Mouse (Mus musculus) embryonic facial prominence, embryonic 11.5 days (tissue): ENCODE measurements around the gene Gm136. TPM values are rescaled to one million over a fixed set of nuclear protein-coding genes. Genes with fewer than 3 reads are reported as not detected.
A peak's percentile ranks its signal among the peaks of the same experiment; 100 is the strongest.
"Not testable (repeated sequence)": the region's sequence is repeated elsewhere in the genome, so short reads cannot be mapped to it uniquely, and the experiment has no call there.

Experiments used
- ATAC-seq: fragments of 200-750 bp; cut with Nextera tagmentation; replicated peaks from 2 replicates; pipeline ENCODE4 v1.8.0; 2017; ENCODE audit warnings: low read depth; ENCODE audit not compliant: insufficient number of reproducible peaks, low FRiP score, low TSS enrichment
- DNase-seq: peaks from one replicate; pipeline ENCODE4 v3.0.0-alpha.2; 2015; ENCODE audit warnings: low spot score
- H3K27ac ChIP-seq: fragments of 300-500 bp; sonication (generic); replicated peaks from 2 replicates; pipeline ENCODE4 v1.5.1; 2014; ENCODE audit warnings: mild to moderate bottlenecking, low read depth, low read length, control low read depth
- H3K27me3 ChIP-seq: fragments of 300-500 bp; sonication (generic); 2 replicates; pipeline ENCODE4 v1.6.1; 2014; ENCODE audit warnings: mild to moderate bottlenecking, low read length, moderate library complexity, mixed read lengths; ENCODE audit not compliant: control insufficient read depth, insufficient read depth
- H3K36me3 ChIP-seq: fragments of 300-500 bp; sonication (generic); replicated peaks from 2 replicates; pipeline ENCODE4 v1.6.1; 2014; ENCODE audit warnings: low read depth, mild to moderate bottlenecking, low read length, moderate library complexity, mixed read lengths; ENCODE audit not compliant: control insufficient read depth, insufficient read depth
- H3K4me1 ChIP-seq: fragments of 300-500 bp; sonication (generic); 2 replicates; pipeline ENCODE4 v1.6.1; 2014; ENCODE audit warnings: low read length, mixed read lengths; ENCODE audit not compliant: control insufficient read depth, insufficient read depth
- H3K4me2 ChIP-seq: fragments of 300-500 bp; sonication (generic); 2 replicates; pipeline ENCODE4 v1.6.1; 2014; ENCODE audit warnings: low read depth, mild to moderate bottlenecking, control low read depth, low read length, moderate library complexity
- H3K4me3 ChIP-seq: fragments of 300-500 bp; sonication (generic); 2 replicates; pipeline ENCODE4 v1.5.1; 2014; ENCODE audit warnings: low read depth, low read length, control low read depth
- H3K9ac ChIP-seq: fragments of 300-500 bp; sonication (generic); replicated peaks from 2 replicates; pipeline ENCODE4 v1.6.1; 2014; ENCODE audit warnings: mild to moderate bottlenecking, control low read depth, low read length
- H3K9me3 ChIP-seq: fragments of 300-500 bp; sonication (generic); replicated peaks from 2 replicates; pipeline ENCODE4 v1.6.1; 2016; ENCODE audit warnings: mild to moderate bottlenecking, low read length, inconsistent platforms, mixed read lengths; ENCODE audit not compliant: control insufficient read depth
- WGBS: fragments of 180-500 bp; shearing (Covaris S2); extraction: QIAGEN DNeasy Blood & Tissue Kit; methylation state at CpG from one replicate; pipeline ENCODE4 v1.1.7; 2014; 5-methylcytosine and 5-hydroxymethylcytosine counted together
- polyA plus RNA-seq: library from polyadenylated mRNA; unstranded; fragments of >200 nt; fragmentation: Nextera tagmentation; extraction: Ambion mirVana; gene quantifications from 2 replicates; pipeline ENCODE4 v1.2.1, GENCODE M21; 2014

Gene Gm136
- polyA plus RNA-seq, 1 experiment from 2014 or later, result not detected

GRCm38 (mm10) chr4:34782730-34783129 lies 26.7 kb upstream of the Gm136 start:
- Histone ChIP-seq H3K27me3 (no peaks in the 10 kb centered on the region), H3K4me3 (no peak overlapping the region), H3K4me1 (no peaks in the 10 kb centered on the region), H3K9ac (no peak overlapping the region), H3K36me3 (no peaks in the 10 kb centered on the region), H3K4me2 (no peak overlapping the region), H3K9me3 (no peaks in the 10 kb centered on the region), H3K27ac (no peak overlapping the region)
- peak; percentile 33 for DNase-seq
- whole genome bisulfite sequencing, result 30% methylated on average over 4 of the region's 4 CpGs
- no peak for ATAC-seq

DNA sequence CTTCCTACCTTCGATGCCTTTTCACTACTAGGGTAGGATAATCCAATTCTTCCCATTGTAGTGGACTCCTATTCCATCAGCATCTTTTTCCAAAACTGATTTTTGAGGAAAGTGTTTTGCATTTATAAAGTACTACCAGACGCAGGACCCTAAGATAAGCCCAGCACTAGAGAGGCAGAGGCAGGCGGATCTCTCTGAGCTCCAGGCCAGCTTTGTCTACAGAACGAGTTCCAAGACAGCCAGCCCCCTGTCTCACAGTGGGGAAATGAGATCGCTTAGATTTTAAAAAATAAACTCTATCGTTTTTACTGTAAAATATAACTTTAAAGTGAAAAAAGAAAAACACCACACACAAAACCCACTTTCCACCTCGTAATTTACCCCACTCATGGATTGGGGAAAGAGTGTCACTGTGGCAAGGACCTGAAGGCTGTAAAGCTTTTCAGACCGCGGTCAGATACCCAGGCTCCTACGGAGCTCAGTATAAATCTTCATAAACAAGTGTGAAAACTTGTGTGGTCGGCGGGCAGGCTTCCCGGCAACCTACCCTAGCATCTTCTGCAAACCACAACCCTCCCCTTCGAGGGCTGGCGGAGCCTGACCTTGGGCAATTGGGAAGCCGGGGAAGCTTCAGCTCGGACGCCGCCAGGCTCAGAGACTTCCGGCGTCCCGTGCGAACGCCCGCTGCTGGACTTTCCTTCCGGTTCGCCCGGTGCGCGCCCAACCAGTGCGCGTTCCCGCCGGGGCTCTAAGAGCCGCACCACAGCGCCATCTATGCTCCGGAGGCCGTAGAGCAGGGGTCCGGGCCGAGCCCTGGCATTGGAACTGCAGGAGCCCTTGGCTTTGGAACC lies 21.8 kb upstream of the Gm136 start, which contains the start of gene Smim8:
Smim8 (minus strand) TSS at position 747 of the 851 bp plus-strand sequence.
- ATAC-seq, result peak; percentile 90
- no peaks in the 10 kb centered on the region for H3K9me3 ChIP-seq
- WGBS, result 6% methylated on average over 40 of the region's 40 CpGs
- H3K36me3 ChIP-seq, result no peaks in the 10 kb centered on the region
- H3K4me3 ChIP-seq, result peak within 1 kb of the TSS; percentile 70
- H3K9ac ChIP-seq, result peak within 1 kb of the TSS; percentile 78
- H3K4me2 ChIP-seq, result peak within 1 kb of the TSS; percentile 34
- no peaks in the 10 kb centered on the region for H3K4me1 ChIP-seq
- no peaks in the 10 kb centered on the region for H3K27me3 ChIP-seq
- peak; percentile 95 for DNase-seq
- peak within 1 kb of the TSS; percentile 53; the same call in 1 of the 2 replicates for H3K27ac ChIP-seq

DNA sequence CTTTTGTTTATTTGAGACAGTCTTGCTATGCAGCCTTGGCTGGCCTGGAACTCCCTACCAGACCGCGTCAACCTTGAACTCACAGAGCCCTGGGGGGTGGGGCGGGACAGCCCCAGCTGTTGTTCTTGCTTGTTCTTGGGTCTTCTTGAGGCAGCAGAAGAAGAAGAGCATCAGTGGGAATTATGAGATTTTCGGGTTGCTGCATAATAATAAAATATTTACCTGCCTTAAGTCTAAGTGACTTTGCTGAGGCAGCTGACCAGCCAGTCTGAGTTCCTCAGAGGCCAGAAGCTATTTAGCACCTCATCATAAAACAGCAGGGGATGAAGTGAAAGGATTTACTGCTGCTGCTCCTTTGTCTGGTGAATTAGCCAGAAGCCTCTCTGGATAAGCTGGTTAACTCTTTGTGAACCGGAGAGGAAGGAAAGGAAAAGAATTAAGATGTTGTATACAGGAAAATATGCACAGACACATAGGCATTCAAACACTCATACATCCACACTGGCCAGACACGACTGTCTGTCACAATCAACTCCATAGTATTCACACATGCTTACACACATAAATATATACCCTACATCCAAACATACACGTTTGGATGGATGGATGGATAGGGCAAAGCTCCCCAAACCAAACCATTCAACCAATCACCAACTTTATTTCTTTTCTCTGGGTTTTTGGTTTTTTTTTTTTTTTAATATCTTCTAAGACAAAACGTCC lies 15.7 kb upstream of the Gm136 start:
- no peak overlapping the region for H3K27ac ChIP-seq
- H3K4me3 ChIP-seq, result no peak overlapping the region
- no peaks in the 10 kb centered on the region for H3K9me3 ChIP-seq
- no peak overlapping the region for H3K4me2 ChIP-seq
- H3K9ac ChIP-seq, result no peak overlapping the region
- H3K4me1 ChIP-seq, result no peaks in the 10 kb centered on the region
- ATAC-seq, result no peak
- no peaks in the 10 kb centered on the region for H3K36me3 ChIP-seq
- peak; percentile 9 for DNase-seq
- no peaks in the 10 kb centered on the region for H3K27me3 ChIP-seq
- WGBS, result 18% methylated on average over 8 of the region's 8 CpGs

GRCm38 (mm10) chr4:34749236-34749635 lies 6.8 kb downstream of the Gm136 start:
- 49% methylated on average over 6 of the region's 6 CpGs for WGBS
- Histone ChIP-seq H3K27ac (no peak overlapping the region), H3K36me3 (no peaks in the 10 kb centered on the region), H3K4me2 (no peak overlapping the region), H3K27me3 (no peaks in the 10 kb centered on the region), H3K9ac (no peak overlapping the region), H3K9me3 (no peaks in the 10 kb centered on the region), H3K4me1 (no peaks in the 10 kb centered on the region), H3K4me3 (no peak overlapping the region)
- ATAC-seq, result no peak
- no peak for DNase-seq

DNA sequence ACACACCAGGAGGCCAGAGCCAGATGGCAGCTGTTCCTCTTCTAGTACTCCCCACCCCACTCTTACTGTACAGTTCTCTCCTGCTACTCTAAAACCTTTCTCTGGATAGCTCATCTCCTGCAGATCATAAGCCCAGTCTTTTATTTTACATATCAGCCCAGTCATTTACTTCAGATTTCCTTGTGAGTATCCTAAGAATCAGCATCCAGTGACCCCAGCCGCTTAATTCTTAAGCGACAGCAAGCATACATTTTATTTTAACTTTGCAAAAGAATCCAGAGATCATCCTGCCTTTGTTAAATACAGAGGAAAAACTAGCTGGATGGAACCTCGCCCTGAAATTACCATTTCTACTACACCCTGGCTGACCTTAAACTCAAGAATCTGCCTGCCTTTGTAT lies 21.6 kb downstream of the Gm136 start:
- Histone ChIP-seq H3K4me2 (no peak overlapping the region), H3K27ac (no peak overlapping the region), H3K36me3 (no peaks in the 10 kb centered on the region), H3K9me3 (no peaks in the 10 kb centered on the region), H3K9ac (no peak overlapping the region), H3K4me3 (no peak overlapping the region), H3K4me1 (no peaks in the 10 kb centered on the region), H3K27me3 (no peaks in the 10 kb centered on the region; the same call in 1 of the 2 replicates)
- ATAC-seq, result no peak
- WGBS, result 74% methylated on average over 3 of the region's 3 CpGs
- DNase-seq, result no peak

DNA sequence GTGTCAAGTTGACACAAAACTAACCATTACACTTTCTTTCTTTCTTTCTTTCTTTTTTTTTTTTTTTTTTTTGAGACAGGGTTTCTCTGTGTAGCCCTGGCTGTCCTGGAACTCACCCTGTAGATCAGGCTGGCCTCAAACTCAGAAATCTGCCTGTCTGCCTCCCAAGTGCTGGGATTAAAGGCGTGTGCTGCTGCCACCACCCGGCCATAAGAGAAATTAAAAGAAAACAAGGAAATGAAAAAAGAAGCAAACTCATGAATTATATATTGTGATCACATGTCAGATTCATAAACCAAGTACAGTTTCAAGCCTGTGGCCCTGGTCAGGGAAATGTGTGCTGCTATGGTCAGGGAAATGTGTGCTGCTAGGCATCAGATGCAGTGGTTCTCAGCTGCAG lies 22.6 kb downstream of the Gm136 start:
- not testable (repeated sequence) for H3K9ac ChIP-seq, H3K27ac ChIP-seq, DNase-seq, H3K36me3 ChIP-seq, H3K9me3 ChIP-seq, ATAC-seq, H3K4me1 ChIP-seq, H3K4me3 ChIP-seq, H3K27me3 ChIP-seq, H3K4me2 ChIP-seq
- 37% methylated on average over 2 of the region's 2 CpGs for WGBS

- H3K9ac ChIP-seq, result peak within 1 kb of the TSS; percentile 33; the same call in 1 of the 2 replicates
- H3K4me2 ChIP-seq, result peak within 1 kb of the TSS; percentile 86
- ATAC-seq (peak; percentile 91), DNase-seq (peak; percentile 88)
- WGBS, result under 1% methylated on average over 38 of the region's 38 CpGs
- no peaks in the 10 kb centered on the region for H3K36me3 ChIP-seq
- no peak within 1 kb of the TSS for H3K27ac ChIP-seq
- no peaks in the 10 kb centered on the region for H3K4me1 ChIP-seq
- no peaks in the 10 kb centered on the region for H3K9me3 ChIP-seq
- no peaks in the 10 kb centered on the region; the same call in 1 of the 2 replicates for H3K27me3 ChIP-seq
- peak within 1 kb of the TSS; percentile 45 for H3K4me3 ChIP-seq
Observed at GRCm38 (mm10) chr4:34729851-34730341, 26.2 kb downstream of the Gm136 start, which contains the start of gene Cfap206. TSS of gene Cfap206 (minus strand) at chr4:34730206.
